Mouse (Mus musculus) layer of hippocampus, postnatal 36 days (tissue): ENCODE results near the gene Ceacam1. TPM values are rescaled to one million over a fixed set of nuclear protein-coding genes. Genes with fewer than 3 reads are reported as not detected.
"Not testable (repeated sequence)": the region's sequence is repeated elsewhere in the genome, so short reads cannot be mapped to it uniquely, and the experiment has no call there.

ENCODE experiments used
- DNase-seq, 2 experiments: peaks; one replicate each; pipeline ENCODE4 v3.0.0; 2022
- total RNA-seq, 2 experiments: library from RNA; stranded (reverse); gene quantifications; 2 replicates each; pipeline ENCODE4 v1.2.3; 2021

Gene Ceacam1
- total RNA-seq = 1 to 10 TPM; 2.8 to 3.0 TPM

- DNase-seq = not testable (repeated sequence)
Observed at GRCm38 (mm10) chr7:25477091-25477751, at the start of gene Ceacam1. TSS of gene Ceacam1 (minus strand) at chr7:25477603.

DNA sequence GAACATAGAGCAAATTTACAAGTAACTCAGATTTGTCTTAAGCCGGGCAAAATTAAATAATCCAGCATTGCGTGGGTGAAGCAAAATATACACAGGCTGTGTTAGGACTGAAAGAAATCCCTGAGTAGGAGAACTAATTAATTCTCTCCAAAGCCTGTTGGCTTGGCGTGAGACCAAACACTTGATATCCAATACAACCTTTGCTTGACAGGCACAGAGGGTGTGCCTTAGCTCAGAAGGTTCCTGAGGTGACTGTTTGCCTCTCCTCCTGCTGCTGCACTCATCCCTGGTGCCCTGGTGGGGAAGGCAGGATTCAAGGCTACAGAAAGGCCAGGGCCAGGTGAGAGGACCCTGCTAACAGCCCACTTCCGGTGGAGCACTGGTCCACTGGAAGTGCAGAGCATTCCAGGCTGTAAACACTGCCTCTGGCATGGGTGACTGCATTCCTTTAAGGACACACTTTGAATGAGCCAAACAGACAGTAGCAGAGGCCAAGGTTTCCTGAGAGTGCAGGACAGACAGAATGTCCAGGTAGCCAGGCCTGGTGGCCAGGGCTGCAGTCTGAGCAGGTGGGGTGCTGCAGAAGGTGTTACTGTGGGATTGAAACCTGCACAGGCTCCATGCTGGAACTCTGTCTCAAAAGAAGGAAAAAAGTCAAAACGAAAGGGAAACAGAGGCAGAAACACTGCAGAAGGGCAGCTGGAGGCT lies 38.8 kb upstream of the Ceacam1 start:
- not testable (repeated sequence) for DNase-seq

DNA sequence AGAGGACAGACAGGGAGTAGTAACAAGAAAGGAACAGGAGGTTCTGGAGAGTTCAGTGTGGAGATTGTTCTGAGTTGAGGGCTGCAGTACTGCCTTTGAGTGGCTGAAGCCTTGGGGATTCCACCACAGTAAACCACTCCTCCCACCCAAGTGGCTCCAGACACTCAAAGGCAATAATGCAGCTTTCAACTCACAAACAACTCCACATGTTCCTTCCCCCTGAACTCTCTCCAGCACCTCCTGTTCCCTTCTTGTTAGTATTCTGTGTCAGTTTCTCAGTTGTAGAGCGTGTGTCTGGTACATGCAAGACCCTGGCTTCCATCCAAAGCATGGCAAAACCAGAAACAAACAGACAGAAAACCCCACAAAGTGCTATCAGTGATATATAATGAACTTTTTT lies 38.3 kb upstream of the Ceacam1 start:
- DNase-seq = not testable (repeated sequence)

DNA sequence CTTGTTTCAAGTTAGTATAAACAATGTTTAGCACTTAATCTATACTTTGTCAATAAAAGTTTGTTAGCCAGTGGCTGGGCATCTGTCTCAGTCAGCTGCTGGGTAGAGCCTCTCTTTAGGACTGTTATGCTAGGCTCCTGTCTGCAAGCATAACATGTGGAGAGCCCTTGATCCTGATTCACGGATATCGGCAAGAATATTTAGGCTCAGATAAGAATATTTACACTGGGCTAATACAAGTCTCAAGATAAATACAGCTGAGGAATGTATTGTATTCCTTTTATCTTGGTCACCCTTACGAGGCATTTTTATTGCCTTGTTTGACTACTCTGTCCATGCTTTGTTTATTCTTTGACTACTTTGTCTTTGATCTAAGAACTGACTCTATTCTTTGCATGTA lies 32.5 kb upstream of the Ceacam1 start:
- DNase-seq = no peak

DNA sequence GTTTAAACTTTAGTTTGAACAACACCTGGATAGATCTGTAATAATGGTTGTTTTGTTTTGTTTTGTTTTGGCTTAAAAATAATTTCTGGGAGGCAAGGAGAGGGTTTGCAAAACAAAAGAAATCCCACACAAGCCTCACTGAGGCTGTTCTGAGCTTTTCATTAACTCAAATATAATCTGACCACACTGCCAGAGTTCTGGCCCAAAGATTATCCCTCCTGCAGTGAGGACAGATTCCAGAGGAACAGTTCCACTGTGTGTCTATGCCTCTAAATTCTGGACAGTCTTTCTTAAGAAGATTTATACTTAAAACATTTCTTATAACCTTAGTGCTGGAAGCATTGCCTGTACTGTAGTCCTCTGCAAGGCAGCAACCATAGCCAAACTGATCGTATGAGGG lies 17.2 kb upstream of the Ceacam1 start:
- DNase-seq = no peak

DNA sequence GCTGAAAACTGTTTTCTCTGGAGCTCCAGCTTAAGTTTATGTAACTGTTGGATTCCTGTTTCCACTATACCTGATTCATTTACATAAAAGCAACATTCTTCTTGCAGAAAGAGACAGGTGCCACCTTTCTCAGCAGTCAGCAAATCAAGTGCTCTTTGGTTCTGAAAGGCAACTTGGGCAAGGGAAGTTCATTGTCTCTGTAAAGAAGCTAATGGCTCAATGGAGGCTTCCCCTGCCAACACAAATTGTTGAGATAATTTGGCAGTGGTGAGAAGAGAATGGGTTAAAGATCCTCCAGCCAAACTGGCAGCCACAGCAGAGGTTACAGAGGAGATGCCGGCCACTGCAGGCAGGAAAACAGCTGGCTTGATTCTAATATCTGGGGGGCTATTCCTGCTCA lies 13.3 kb upstream of the Ceacam1 start:
- DNase-seq = not testable (repeated sequence)

DNA sequence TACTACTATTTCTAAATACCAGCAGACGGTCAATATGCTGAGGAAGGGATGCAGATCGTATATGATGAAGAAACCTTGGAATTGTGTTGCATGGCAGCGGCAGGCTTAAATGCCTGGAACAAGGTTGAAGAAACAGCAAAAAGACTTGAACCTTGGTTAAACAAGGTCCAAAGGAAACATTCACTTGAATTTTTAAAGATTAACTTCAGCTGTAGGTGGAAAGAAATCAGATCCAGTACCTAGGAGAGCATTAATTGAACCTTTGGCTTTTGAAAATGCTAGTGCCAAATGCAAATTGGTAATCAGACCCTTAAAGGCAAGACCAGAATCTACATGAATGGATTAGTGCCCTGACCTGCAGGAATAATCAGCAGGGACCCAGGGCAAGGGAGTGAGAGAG lies 12.0 kb upstream of the Ceacam1 start:
- DNase-seq = not testable (repeated sequence)

DNA sequence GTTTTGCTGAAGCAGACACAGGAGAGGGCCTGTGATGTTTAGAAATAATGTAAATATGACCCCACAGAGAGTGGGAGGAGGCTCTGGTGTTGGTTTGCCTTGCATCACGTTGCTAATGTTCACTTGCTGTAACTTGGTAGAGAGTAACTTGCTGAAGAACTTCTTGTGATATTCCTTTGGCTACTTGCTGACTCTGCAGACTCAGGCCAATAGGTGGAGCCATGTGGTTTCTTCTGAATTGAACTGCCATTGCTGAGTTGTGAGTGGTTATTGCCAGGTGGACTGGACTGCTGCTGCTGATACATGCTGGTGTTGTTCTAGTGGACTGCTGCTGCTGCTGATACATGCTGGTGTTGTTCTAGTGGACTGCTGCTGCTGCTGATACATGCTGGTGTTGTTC lies 8.8 kb upstream of the Ceacam1 start:
- DNase-seq = peak in 1 of 2 experiments; percentile 19

- no peak for DNase-seq
Observed at GRCm38 (mm10) chr7:25485061-25485460, 7.7 kb upstream of the Ceacam1 start.

DNA sequence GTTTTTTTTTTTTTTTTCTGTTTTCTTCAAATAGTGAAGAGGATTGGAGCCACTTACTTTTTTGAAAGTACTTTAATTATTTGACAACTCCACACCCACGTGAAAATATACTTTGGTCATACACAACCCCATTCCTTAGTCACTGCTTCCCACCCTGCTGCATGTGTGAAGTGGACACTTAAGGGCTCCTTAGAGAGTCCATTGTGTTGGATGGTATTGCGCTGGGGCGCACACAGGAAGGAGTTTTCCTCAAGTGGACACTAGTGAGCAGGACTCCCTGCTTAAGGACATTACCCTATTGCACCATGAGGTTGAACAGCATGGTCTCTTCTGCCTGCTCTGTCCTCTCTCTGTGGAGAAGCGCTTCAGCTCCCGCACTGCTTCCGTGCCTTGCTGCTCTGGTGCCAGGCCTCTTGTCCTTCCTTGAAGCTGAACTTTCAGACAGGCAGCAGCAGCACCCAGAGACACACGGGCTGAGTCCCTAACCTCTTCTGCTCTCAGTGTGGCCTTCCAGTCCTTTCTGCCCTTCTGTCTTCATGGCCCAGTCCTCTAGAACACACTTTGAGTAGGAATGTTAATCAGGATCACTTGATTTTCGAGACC lies 5.8 kb upstream of the Ceacam1 start:
- DNase-seq = no peak

DNA sequence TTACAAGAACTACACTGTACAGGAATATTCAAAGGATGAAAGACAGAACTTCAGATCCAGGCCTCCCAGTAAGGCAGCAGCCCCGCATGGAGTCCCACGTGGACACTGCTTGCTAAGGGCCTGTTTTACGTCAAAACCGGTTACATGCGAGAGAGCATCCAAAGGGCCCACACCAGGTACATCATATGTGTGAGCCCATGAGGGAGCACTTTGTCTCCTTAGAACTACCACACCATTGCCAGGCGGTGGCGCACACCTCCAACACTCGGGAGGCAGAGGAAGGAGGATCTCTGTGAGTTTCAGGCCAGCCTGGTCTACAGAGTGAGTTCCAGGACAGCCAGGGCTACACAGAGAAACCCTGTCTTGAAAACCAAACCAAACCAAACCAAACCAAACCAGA lies 3.4 kb upstream of the Ceacam1 start:
- not testable (repeated sequence) for DNase-seq

- peak in 1 of 2 experiments; percentile 31 for DNase-seq
Observed at GRCm38 (mm10) chr7:25479440-25479839, 2.0 kb upstream of the Ceacam1 start.

DNA sequence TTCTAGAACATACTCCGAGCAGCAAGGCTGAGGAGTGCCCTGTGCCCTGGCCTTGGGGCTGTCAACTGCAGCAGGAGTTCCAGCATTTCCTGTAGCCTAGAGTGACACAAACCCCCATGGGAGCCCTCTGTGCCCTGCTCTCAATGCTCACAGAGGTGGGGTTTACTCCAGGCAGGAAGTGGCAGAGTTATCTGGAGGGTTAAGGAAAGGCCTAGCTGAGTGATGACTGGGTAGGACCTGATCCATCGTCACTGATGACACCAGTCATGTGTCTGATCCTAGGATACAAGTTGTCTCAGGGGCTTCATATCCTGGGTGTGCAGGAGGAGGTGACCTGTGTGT lies 320 bp upstream of the Ceacam1 start:
- not testable (repeated sequence) for DNase-seq

- DNase-seq = not testable (repeated sequence)
Observed at GRCm38 (mm10) chr7:25471821-25472220, 5.6 kb downstream of the Ceacam1 start.

DNA sequence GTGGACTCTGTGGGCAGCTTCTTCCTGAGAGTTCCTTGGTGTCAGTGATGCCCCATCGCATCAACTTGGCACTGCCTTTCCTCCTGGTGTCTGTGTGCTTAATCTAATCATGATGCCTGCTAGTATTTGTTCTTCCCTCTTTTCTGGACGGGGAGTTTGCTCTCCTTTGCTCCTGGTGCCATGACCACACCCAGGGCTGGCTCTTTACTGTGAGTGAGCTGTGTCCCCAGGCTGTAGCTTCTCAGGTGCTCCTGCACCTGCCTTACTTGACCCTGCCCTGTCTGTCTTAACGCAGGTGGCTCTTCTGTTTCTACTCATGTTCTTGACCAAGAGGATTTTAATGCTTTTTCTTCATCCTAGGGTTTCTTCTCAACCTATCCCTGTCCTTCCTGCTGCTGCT lies 11.8 kb downstream of the Ceacam1 start:
- DNase-seq = not testable (repeated sequence)

- no peak for DNase-seq
Observed at GRCm38 (mm10) chr7:25465010-25465409, 12.4 kb downstream of the Ceacam1 start.

DNA sequence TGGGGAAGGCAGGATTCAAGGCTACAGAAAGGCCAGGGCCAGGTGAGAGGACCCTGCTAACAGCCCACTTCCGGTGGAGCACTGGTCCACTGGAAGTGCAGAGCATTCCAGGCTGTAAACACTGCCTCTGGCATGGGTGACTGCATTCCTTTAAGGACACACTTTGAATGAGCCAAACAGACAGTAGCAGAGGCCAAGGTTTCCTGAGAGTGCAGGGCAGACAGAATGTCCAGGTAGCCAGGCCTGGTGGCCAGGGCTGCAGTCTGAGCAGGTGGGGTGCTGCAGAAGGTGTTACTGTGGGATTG lies 15.4 kb downstream of the Ceacam1 start:
- DNase-seq = not testable (repeated sequence)

DNA sequence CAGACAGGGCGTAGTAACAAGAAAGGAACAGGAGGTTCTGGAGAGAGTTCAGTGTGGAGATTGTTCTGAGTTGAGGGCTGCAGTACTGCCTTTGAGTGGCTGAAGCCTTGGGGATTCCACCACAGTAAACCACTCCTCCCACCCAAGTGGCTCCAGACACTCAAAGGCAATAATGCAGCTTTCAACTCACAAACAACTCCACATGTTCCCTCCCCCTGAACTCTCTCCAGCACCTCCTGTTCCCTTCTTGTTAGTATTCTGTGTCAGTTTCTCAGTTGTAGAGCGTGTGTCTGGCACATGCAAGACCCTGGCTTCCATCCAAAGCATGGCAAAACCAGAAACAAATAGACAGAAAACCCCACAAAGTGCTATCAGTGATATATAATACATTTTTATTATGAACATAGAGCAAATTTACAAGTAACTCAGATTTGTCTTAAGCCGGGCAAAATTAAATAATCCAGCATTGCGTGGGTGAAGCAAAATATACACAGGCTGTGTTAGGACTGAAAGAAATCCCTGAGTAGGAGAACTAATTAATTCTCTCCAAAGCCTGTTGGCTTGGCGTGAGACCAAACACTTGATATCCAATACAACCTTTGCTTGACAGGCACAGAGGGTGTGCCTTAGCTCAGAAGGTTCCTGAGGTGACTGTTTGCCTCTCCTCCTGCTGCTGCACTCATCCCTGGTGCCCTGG lies 15.9 kb downstream of the Ceacam1 start:
- DNase-seq = peak; percentile 59 to 60

GRCm38 (mm10) chr7:25452103-25452502 lies 25.3 kb downstream of the Ceacam1 start:
- DNase-seq = no peak

GRCm38 (mm10) chr7:25449913-25450890 lies 27.2 kb downstream of the Ceacam1 start:
- no peak for DNase-seq

DNA sequence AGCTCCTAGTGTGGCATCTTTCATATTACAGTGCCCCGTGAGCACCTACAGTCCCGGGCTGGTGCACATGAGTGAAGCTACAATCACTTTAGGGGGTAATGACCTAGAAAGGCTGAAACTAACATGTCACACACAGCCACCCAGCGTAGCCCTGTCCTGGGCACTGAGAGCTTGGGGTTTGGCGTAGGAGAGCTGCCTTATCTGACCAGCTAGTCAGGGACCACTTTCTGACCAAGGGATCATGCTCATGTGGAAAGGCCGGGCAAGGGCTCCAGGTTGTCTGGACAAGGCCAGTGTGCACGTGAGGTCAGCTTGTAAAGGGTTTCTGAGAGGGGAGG lies 36.6 kb downstream of the Ceacam1 start:
- no peak for DNase-seq
